Mouse (Mus musculus): ENCODE results near the gene Vmn1r69.

Gene Vmn1r69

GRCm38 (mm10) chr7:10613559-10613958 lies at the start of gene Vmn1r69:
Vmn1r69 (minus strand) TSS chr7:10613659.
- Histone ChIP-seq H3K36me3 (ENCODE audit: control insufficient read depth, insufficient read depth, low read length, poor library complexity, severe bottlenecking) (no peaks in the 10 kb centered on the region), H3K27me3 (ENCODE audit: control insufficient read depth, insufficient read depth, low read length, poor library complexity, severe bottlenecking) (no peaks in the 10 kb centered on the region)
- DNase-seq (ENCODE audit: low read depth, low spot score): no peak

- Histone ChIP-seq H3K36me3 (ENCODE audit: control insufficient read depth, insufficient read depth, low read length, poor library complexity, severe bottlenecking) (no peaks in the 10 kb centered on the region), H3K27me3 (ENCODE audit: control insufficient read depth, insufficient read depth, low read length, poor library complexity, severe bottlenecking) (no peaks in the 10 kb centered on the region)
- no peak for DNase-seq (ENCODE audit: low read depth, low spot score)
Measured at GRCm38 (mm10) chr7:10631232-10631631, 17.8 kb upstream of the Vmn1r69 start, which contains the start of gene Vmn1r70. Vmn1r70 (plus strand) TSS chr7:10631532.

- no peak for DNase-seq (ENCODE audit: low read depth, low spot score)
- H3K36me3 ChIP-seq (ENCODE audit: control insufficient read depth, insufficient read depth, low read length, poor library complexity, severe bottlenecking): no peaks in the 10 kb centered on the region
- no peaks in the 10 kb centered on the region for H3K27me3 ChIP-seq (ENCODE audit: control insufficient read depth, insufficient read depth, low read length, poor library complexity, severe bottlenecking)
Measured at GRCm38 (mm10) chr7:10558385-10558784, 55.1 kb downstream of the Vmn1r69 start, which contains the start of gene Vmn1r68. Vmn1r68 (minus strand) TSS chr7:10558485.
